Mouse (Mus musculus): Measurements from ENCODE around the gene Epas1. TPM values are rescaled to one million over a fixed set of nuclear protein-coding genes. Genes with fewer than 3 reads are reported as not detected.
A peak's percentile ranks its signal among the peaks of the same experiment; 100 is the strongest.

The Epas1 gene
- polyA plus RNA-seq, 1 experiment from 2014 or later: 4.0 TPM

- Histone ChIP-seq H3K36me3 (no peaks in the 10 kb centered on the region), H3K4me3 (replicated peaks) (no peak overlapping the region), H3K27ac (no peak overlapping the region), H3K27me3 (replicated peaks) (no peaks in the 10 kb centered on the region), H3K9me3 (no peaks in the 10 kb centered on the region), H3K9ac (no peak overlapping the region), H3K4me2 (replicated peaks) (no peak overlapping the region), H3K4me1 (replicated peaks) (no peaks in the 10 kb centered on the region)
- WGBS: 72% methylated on average over 5 of the region's 5 CpGs
- ATAC-seq: peak; percentile 34; the same call in 1 of the 2 replicates
Observed at GRCm38 (mm10) chr17:86761859-86762258, 8.4 kb downstream of the Epas1 start.

DNA sequence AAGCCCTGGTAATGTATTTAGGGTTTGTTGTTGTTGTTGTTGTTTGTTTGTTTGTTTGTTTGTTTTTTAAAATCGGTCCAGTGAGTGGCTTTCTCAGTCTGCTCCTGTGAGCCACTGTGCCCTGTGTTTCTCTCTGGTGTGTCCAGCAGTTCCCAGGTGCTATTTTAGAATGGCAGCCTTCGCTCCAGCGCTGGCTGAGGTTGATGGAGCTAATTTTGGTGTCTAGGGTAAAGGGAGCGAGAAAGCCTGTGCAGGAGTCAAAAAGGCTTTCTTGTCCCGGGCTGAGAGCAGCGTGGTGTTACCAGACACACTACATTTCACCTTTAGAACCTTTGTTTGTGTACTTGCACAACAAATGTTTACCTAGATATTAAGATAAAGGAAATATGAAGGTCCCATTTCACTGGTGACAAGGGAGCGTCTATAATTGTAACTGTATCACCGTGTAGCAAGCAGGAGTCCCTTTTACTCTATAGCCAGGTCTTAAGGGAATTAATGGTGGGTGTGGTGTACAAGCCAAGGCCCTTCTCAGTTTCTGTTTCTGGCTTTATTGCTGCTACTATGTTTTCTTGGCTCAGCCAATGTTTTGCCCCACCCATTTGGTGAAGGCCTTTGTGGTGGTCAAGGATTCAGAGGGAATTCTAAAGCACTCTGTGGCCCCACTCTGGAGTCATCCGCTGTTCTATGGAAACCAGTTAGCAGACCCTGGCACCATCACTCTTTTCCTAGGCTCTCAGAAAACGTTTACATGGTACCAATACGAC lies 9.2 kb downstream of the Epas1 start:
- ATAC-seq: peak; percentile 43; the same call in 1 of the 2 replicates
- Histone ChIP-seq H3K27ac (no peak overlapping the region), H3K4me3 (replicated peaks) (no peak overlapping the region), H3K27me3 (replicated peaks) (no peaks in the 10 kb centered on the region), H3K4me1 (replicated peaks) (no peaks in the 10 kb centered on the region), H3K4me2 (replicated peaks) (no peak overlapping the region), H3K9ac (no peak overlapping the region), H3K36me3 (no peaks in the 10 kb centered on the region), H3K9me3 (no peaks in the 10 kb centered on the region)
- 68% methylated on average over 11 of the region's 11 CpGs for WGBS

- Histone ChIP-seq H3K4me1 (replicated peaks) (peaks cover 11% of the 10 kb centered on the region), H3K36me3 (no peaks in the 10 kb centered on the region), H3K9ac (no peak overlapping the region), H3K4me3 (replicated peaks) (no peak overlapping the region), H3K27ac (no peak overlapping the region), H3K27me3 (replicated peaks) (no peaks in the 10 kb centered on the region), H3K4me2 (replicated peaks) (no peak overlapping the region), H3K9me3 (no peaks in the 10 kb centered on the region)
- ATAC-seq: no peak
- 83% methylated on average over 8 of the region's 8 CpGs for WGBS
Observed at GRCm38 (mm10) chr17:86765762-86766404, 12.4 kb downstream of the Epas1 start.

DNA sequence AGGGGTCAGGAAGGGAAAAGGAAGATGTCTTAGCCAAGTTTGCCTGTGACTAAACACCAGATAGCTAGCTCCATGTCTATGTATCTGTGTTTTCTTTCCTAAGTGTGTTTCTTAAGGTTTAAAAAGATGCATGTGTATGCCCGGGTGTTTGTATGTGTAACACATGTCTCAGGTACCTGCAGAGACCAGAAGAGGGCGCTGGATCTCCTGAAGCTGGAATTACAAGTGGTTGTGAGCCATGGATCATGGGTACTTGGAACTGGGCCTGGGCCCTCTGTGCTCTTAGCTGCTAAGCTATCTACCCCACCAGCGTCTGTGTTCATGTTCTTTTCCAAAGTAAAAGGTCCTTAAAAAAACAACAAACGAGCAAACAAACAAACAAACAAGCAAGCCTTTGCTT lies 12.9 kb downstream of the Epas1 start:
- Histone ChIP-seq H3K4me2 (replicated peaks) (no peak overlapping the region), H3K9ac (no peak overlapping the region), H3K36me3 (no peaks in the 10 kb centered on the region), H3K4me3 (replicated peaks) (no peak overlapping the region), H3K27me3 (replicated peaks) (no peaks in the 10 kb centered on the region), H3K9me3 (no peaks in the 10 kb centered on the region), H3K4me1 (replicated peaks) (peaks cover 11% of the 10 kb centered on the region), H3K27ac (no peak overlapping the region)
- no peak for ATAC-seq
- WGBS: 90% methylated on average over 4 of the region's 4 CpGs

- Histone ChIP-seq H3K9me3 (no peaks in the 10 kb centered on the region), H3K9ac (no peak overlapping the region), H3K36me3 (no peaks in the 10 kb centered on the region), H3K27me3 (replicated peaks) (no peaks in the 10 kb centered on the region), H3K4me2 (replicated peaks) (no peak overlapping the region), H3K27ac (no peak overlapping the region), H3K4me3 (replicated peaks) (no peak overlapping the region), H3K4me1 (replicated peaks) (peaks cover 11% of the 10 kb centered on the region)
- 76% methylated on average over 7 of the region's 7 CpGs for WGBS
- ATAC-seq: no peak
Observed at GRCm38 (mm10) chr17:86768596-86768995, 15.1 kb downstream of the Epas1 start.

DNA sequence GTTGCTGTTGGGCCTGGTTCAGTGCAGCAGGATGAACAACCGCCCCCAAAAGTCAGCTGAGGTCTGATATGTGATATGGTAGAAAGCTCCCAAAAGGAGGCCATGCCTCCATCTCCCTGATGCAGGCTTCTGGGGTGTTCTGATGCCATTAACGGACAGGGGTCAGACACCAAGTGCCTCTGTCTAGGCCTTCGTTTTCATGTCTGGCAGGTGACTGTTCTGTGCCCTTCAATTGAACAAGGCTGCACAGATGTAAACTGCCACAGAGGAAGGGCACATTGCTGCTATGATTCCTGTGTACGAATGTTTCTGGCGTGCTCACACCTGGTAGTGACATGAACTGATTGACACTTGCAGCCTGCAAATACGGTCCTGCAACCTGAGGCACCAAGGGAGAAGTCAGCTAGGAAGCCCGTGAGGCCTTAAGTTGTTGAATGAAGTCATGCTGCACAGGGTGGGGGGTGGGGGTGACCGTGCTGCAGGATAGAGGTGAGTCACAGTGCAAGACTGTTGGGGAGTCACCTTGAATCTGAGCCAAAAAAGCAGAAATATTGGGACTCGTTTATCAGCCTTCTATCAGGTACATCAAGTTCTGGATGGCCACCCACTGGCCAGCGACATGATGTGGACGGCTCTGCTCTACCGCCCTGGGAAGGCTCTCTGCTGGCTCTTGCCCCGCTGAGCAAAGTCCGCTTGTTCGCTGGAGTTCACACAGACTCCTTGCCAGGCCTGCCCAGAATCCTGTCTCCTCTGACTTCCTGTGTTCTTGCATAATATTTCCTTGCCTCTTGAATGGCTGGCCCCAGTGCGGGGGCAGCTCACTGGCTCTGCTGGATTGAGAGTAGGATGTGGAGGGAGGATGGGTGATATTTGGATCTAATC lies 16.1 kb downstream of the Epas1 start:
- WGBS: 48% methylated on average over 16 of the region's 16 CpGs
- no peaks in the 10 kb centered on the region for H3K9me3 ChIP-seq
- no peaks in the 10 kb centered on the region for H3K36me3 ChIP-seq
- no peak overlapping the region for H3K9ac ChIP-seq
- H3K27me3 ChIP-seq (replicated peaks): no peaks in the 10 kb centered on the region
- peak overlapping the region; percentile 18; the same call in 1 of the 2 replicates for H3K27ac ChIP-seq
- no peak overlapping the region for H3K4me3 ChIP-seq (replicated peaks)
- ATAC-seq: peak; percentile 95
- H3K4me2 ChIP-seq (replicated peaks): no peak overlapping the region
- peaks cover 11% of the 10 kb centered on the region for H3K4me1 ChIP-seq (replicated peaks)

- Histone ChIP-seq H3K4me1 (replicated peaks) (peaks cover 11% of the 10 kb centered on the region), H3K9me3 (no peaks in the 10 kb centered on the region), H3K4me2 (replicated peaks) (no peak overlapping the region), H3K27ac (no peak overlapping the region), H3K9ac (no peak overlapping the region), H3K36me3 (no peaks in the 10 kb centered on the region), H3K4me3 (replicated peaks) (no peak overlapping the region), H3K27me3 (replicated peaks) (no peaks in the 10 kb centered on the region)
- ATAC-seq: no peak
- 54% methylated on average over 5 of the region's 5 CpGs for WGBS
Observed at GRCm38 (mm10) chr17:86770848-86771247, 17.3 kb downstream of the Epas1 start.

DNA sequence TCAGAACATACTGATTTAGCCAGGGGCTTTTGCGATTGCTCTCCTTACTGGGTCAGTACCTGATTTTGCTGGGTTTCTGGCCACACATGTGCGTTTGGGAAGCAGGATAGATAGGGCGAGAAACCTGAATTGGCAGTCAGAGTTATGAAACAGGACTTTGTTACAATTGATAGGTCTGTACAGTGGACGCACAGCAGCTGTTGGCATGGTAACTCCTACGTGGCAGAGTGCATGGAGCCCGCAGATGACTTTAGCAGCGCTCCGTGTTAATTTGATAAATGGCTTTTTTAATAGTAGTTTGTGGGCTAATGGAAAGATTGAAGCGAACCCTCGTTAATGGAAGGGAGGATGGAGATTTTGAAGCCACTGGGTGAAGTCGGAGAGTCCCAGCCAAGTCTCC lies 18.5 kb downstream of the Epas1 start:
- Histone ChIP-seq H3K4me3 (replicated peaks) (no peak overlapping the region), H3K36me3 (no peaks in the 10 kb centered on the region), H3K9me3 (no peaks in the 10 kb centered on the region), H3K4me1 (replicated peaks) (peaks cover 11% of the 10 kb centered on the region), H3K9ac (no peak overlapping the region), H3K27me3 (replicated peaks) (no peaks in the 10 kb centered on the region), H3K27ac (no peak overlapping the region), H3K4me2 (replicated peaks) (no peak overlapping the region)
- ATAC-seq: no peak
- 70% methylated on average over 11 of the region's 11 CpGs for whole genome bisulfite sequencing

- Histone ChIP-seq H3K4me1 (replicated peaks) (peaks cover 11% of the 10 kb centered on the region), H3K27ac (no peak overlapping the region), H3K4me2 (replicated peaks) (no peak overlapping the region), H3K9ac (no peak overlapping the region), H3K36me3 (no peaks in the 10 kb centered on the region), H3K4me3 (replicated peaks) (no peak overlapping the region), H3K9me3 (no peaks in the 10 kb centered on the region), H3K27me3 (replicated peaks) (no peaks in the 10 kb centered on the region)
- no peak for ATAC-seq
- WGBS: 92% methylated on average over 15 of the region's 15 CpGs
Observed at GRCm38 (mm10) chr17:86772929-86773588, 19.6 kb downstream of the Epas1 start.

GRCm38 (mm10) chr17:86776538-86776937 lies 23.0 kb downstream of the Epas1 start:
- Histone ChIP-seq H3K36me3 (no peaks in the 10 kb centered on the region), H3K4me2 (replicated peaks) (no peak overlapping the region), H3K9ac (no peak overlapping the region), H3K27ac (no peak overlapping the region), H3K4me1 (replicated peaks) (no peaks in the 10 kb centered on the region), H3K27me3 (replicated peaks) (no peaks in the 10 kb centered on the region), H3K9me3 (no peaks in the 10 kb centered on the region), H3K4me3 (replicated peaks) (no peak overlapping the region)
- WGBS: 79% methylated on average over 12 of the region's 12 CpGs
- no peak for ATAC-seq

DNA sequence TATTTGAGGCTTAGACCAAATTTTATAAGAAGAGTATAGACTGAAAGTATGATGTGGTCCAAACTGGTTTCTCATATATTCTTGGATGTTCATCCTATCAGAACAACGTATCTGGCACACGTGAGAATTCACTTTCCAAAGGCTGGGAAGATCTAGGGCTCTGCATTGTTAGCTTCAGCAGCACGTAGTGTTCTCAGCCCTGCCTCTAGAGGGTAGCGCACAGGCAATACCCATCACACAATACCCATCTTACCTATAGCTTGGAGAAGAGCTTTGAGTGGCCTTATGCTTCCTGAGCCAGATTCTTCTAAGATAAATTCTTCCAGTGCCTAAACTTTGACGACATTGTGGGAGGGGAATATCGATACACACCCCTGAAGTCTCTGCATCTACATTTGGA lies 24.6 kb downstream of the Epas1 start:
- Histone ChIP-seq H3K4me1 (replicated peaks) (0 out of 2 replicates have a peak, but pooled peaks cover 2% of the 10 kb centered on the region), H3K9ac (no peak overlapping the region), H3K27ac (no peak overlapping the region), H3K4me3 (replicated peaks) (no peak overlapping the region), H3K36me3 (no peaks in the 10 kb centered on the region), H3K9me3 (no peaks in the 10 kb centered on the region), H3K27me3 (replicated peaks) (no peaks in the 10 kb centered on the region), H3K4me2 (replicated peaks) (no peak overlapping the region)
- 93% methylated on average over 6 of the region's 6 CpGs for WGBS
- no peak for ATAC-seq
